Mouse (Mus musculus): Measurements from ENCODE around the gene Smyd1. TPM values are rescaled to one million over a fixed set of nuclear protein-coding genes. Genes with fewer than 3 reads are reported as not detected.

Gene Smyd1
- total and polyA plus RNA-seq, 3 experiments, result 0.16 TPM; not detected in 2

- Histone ChIP-seq H3K4me1 (ENCODE audit: insufficient read depth, low read depth, low read length) (peaks cover 45% of the 10 kb centered on the region), H3K36me3 (replicated peaks) (no peaks in the 10 kb centered on the region), H3K27me3 (ENCODE audit: insufficient read depth, low read length) (no peaks in the 10 kb centered on the region), H3K4me3 (ENCODE audit: low read depth, low read length) (peak overlapping the region; percentile 33; the same call in 1 of the 2 replicates), H3K9me3 (replicated peaks) (no peaks in the 10 kb centered on the region)
- TF ChIP-seq TAL1 (conservative IDR thresholded peaks at IDR 0.05; ENCODE audit: low read depth, low read length) (peak; percentile 74), POLR2AphosphoS5 (IDR thresholded peaks at IDR 0.05; ENCODE audit: insufficient replicate concordance, low read depth, low read length) (no peak), CTCF (IDR thresholded peaks at IDR 0.05; ENCODE audit: low read depth, low read length) (no peak), GATA1 (IDR thresholded peaks at IDR 0.05; ENCODE audit: borderline replicate concordance, low read length) (no peak), GATA2 (IDR thresholded peaks at IDR 0.05; ENCODE audit: borderline replicate concordance, low read depth, low read length) (no peak)
- ATAC-seq (ENCODE audit: extremely low read depth, insufficient number of reproducible peaks, low FRiP score, poor library complexity, severe bottlenecking), result peak; percentile 96
- DNase-seq (ENCODE audit: low spot score), result peak; percentile 71
Observed at GRCm38 (mm10) chr6:71260051-71260640, 61.9 kb downstream of the Smyd1 start.

GRCm38 (mm10) chr6:71259166-71259565 is 62.9 kb downstream of the Smyd1 start:
- H3K4me3 ChIP-seq (ENCODE audit: low read depth, low read length), result no peak overlapping the region
- peaks cover 45% of the 10 kb centered on the region for H3K4me1 ChIP-seq (ENCODE audit: insufficient read depth, low read depth, low read length)
- no peaks in the 10 kb centered on the region for H3K27me3 ChIP-seq (ENCODE audit: insufficient read depth, low read length)
- H3K36me3 ChIP-seq (replicated peaks), result no peaks in the 10 kb centered on the region
- ATAC-seq (ENCODE audit: extremely low read depth, insufficient number of reproducible peaks, low FRiP score, poor library complexity, severe bottlenecking) (no peak), DNase-seq (ENCODE audit: low spot score) (no peak)
- TF ChIP-seq GATA2 (IDR thresholded peaks at IDR 0.05; ENCODE audit: borderline replicate concordance, low read depth, low read length), result no peak
- TF ChIP-seq TAL1 (conservative IDR thresholded peaks at IDR 0.05; ENCODE audit: low read depth, low read length), result no peak
- no peak for TF ChIP-seq GATA1 (IDR thresholded peaks at IDR 0.05; ENCODE audit: borderline replicate concordance, low read length)
- TF ChIP-seq POLR2AphosphoS5 (IDR thresholded peaks at IDR 0.05; ENCODE audit: insufficient replicate concordance, low read depth, low read length), result no peak
- TF ChIP-seq CTCF (IDR thresholded peaks at IDR 0.05; ENCODE audit: low read depth, low read length), result no peak
- no peaks in the 10 kb centered on the region for H3K9me3 ChIP-seq (replicated peaks)

GRCm38 (mm10) chr6:71258562-71258961 is 63.5 kb downstream of the Smyd1 start:
- Histone ChIP-seq H3K9me3 (replicated peaks) (no peaks in the 10 kb centered on the region), H3K4me1 (ENCODE audit: insufficient read depth, low read depth, low read length) (peaks cover 42% of the 10 kb centered on the region), H3K27me3 (ENCODE audit: insufficient read depth, low read length) (no peaks in the 10 kb centered on the region), H3K4me3 (ENCODE audit: low read depth, low read length) (no peak overlapping the region), H3K36me3 (replicated peaks) (no peaks in the 10 kb centered on the region)
- no peak for TF ChIP-seq GATA2 (IDR thresholded peaks at IDR 0.05; ENCODE audit: borderline replicate concordance, low read depth, low read length)
- no peak for TF ChIP-seq GATA1 (IDR thresholded peaks at IDR 0.05; ENCODE audit: borderline replicate concordance, low read length)
- TF ChIP-seq CTCF (IDR thresholded peaks at IDR 0.05; ENCODE audit: low read depth, low read length), result no peak
- TF ChIP-seq POLR2AphosphoS5 (IDR thresholded peaks at IDR 0.05; ENCODE audit: insufficient replicate concordance, low read depth, low read length), result no peak
- no peak for TF ChIP-seq TAL1 (conservative IDR thresholded peaks at IDR 0.05; ENCODE audit: low read depth, low read length)
- DNase-seq (ENCODE audit: low spot score) (no peak), ATAC-seq (ENCODE audit: extremely low read depth, insufficient number of reproducible peaks, low FRiP score, poor library complexity, severe bottlenecking) (no peak)

- Histone ChIP-seq H3K36me3 (replicated peaks) (no peaks in the 10 kb centered on the region), H3K4me1 (ENCODE audit: insufficient read depth, low read depth, low read length) (peaks cover 36% of the 10 kb centered on the region), H3K4me3 (ENCODE audit: low read depth, low read length) (no peak overlapping the region), H3K27me3 (ENCODE audit: insufficient read depth, low read length) (no peaks in the 10 kb centered on the region), H3K9me3 (replicated peaks) (no peaks in the 10 kb centered on the region)
- TF ChIP-seq POLR2AphosphoS5 (IDR thresholded peaks at IDR 0.05; ENCODE audit: insufficient replicate concordance, low read depth, low read length) (no peak), GATA1 (IDR thresholded peaks at IDR 0.05; ENCODE audit: borderline replicate concordance, low read length) (no peak), GATA2 (IDR thresholded peaks at IDR 0.05; ENCODE audit: borderline replicate concordance, low read depth, low read length) (no peak), TAL1 (conservative IDR thresholded peaks at IDR 0.05; ENCODE audit: low read depth, low read length) (no peak), CTCF (IDR thresholded peaks at IDR 0.05; ENCODE audit: low read depth, low read length) (no peak)
- no peak for ATAC-seq (ENCODE audit: extremely low read depth, insufficient number of reproducible peaks, low FRiP score, poor library complexity, severe bottlenecking)
- DNase-seq (ENCODE audit: low spot score), result no peak
Observed at GRCm38 (mm10) chr6:71257375-71257774, 64.7 kb downstream of the Smyd1 start.

- H3K4me1 ChIP-seq (ENCODE audit: insufficient read depth, low read depth, low read length), result peaks cover 27% of the 10 kb centered on the region
- no peaks in the 10 kb centered on the region for H3K9me3 ChIP-seq (replicated peaks)
- H3K4me3 ChIP-seq (ENCODE audit: low read depth, low read length), result no peak overlapping the region
- H3K27me3 ChIP-seq (ENCODE audit: insufficient read depth, low read length), result peaks cover 1% of the 10 kb centered on the region
- DNase-seq (ENCODE audit: low spot score) (no peak), ATAC-seq (ENCODE audit: extremely low read depth, insufficient number of reproducible peaks, low FRiP score, poor library complexity, severe bottlenecking) (no peak)
- no peak for TF ChIP-seq GATA1 (IDR thresholded peaks at IDR 0.05; ENCODE audit: borderline replicate concordance, low read length)
- TF ChIP-seq TAL1 (conservative IDR thresholded peaks at IDR 0.05; ENCODE audit: low read depth, low read length), result no peak
- no peak for TF ChIP-seq GATA2 (IDR thresholded peaks at IDR 0.05; ENCODE audit: borderline replicate concordance, low read depth, low read length)
- TF ChIP-seq CTCF (IDR thresholded peaks at IDR 0.05; ENCODE audit: low read depth, low read length), result no peak
- TF ChIP-seq POLR2AphosphoS5 (IDR thresholded peaks at IDR 0.05; ENCODE audit: insufficient replicate concordance, low read depth, low read length), result no peak
- H3K36me3 ChIP-seq (replicated peaks), result no peaks in the 10 kb centered on the region
Observed at GRCm38 (mm10) chr6:71256166-71256565, 65.9 kb downstream of the Smyd1 start.

- Histone ChIP-seq H3K9me3 (replicated peaks) (no peaks in the 10 kb centered on the region), H3K27me3 (ENCODE audit: insufficient read depth, low read length) (peaks cover 15% of the 10 kb centered on the region), H3K4me3 (ENCODE audit: low read depth, low read length) (no peak overlapping the region), H3K36me3 (replicated peaks) (no peaks in the 10 kb centered on the region), H3K4me1 (ENCODE audit: insufficient read depth, low read depth, low read length) (peaks cover 14% of the 10 kb centered on the region)
- no peak for TF ChIP-seq POLR2AphosphoS5 (IDR thresholded peaks at IDR 0.05; ENCODE audit: insufficient replicate concordance, low read depth, low read length)
- no peak for TF ChIP-seq GATA2 (IDR thresholded peaks at IDR 0.05; ENCODE audit: borderline replicate concordance, low read depth, low read length)
- TF ChIP-seq GATA1 (IDR thresholded peaks at IDR 0.05; ENCODE audit: borderline replicate concordance, low read length), result no peak
- no peak for TF ChIP-seq TAL1 (conservative IDR thresholded peaks at IDR 0.05; ENCODE audit: low read depth, low read length)
- TF ChIP-seq CTCF (IDR thresholded peaks at IDR 0.05; ENCODE audit: low read depth, low read length), result no peak
- DNase-seq (ENCODE audit: low spot score) (no peak), ATAC-seq (ENCODE audit: extremely low read depth, insufficient number of reproducible peaks, low FRiP score, poor library complexity, severe bottlenecking) (no peak)
Observed at GRCm38 (mm10) chr6:71254456-71254855, 67.6 kb downstream of the Smyd1 start.

Data from G1E (cell line).